Mouse (Mus musculus) hindbrain, embryonic 16.5 days (tissue): ENCODE measurements around the gene Oxct1. TPM values are rescaled to one million over a fixed set of nuclear protein-coding genes. Genes with fewer than 3 reads are reported as not detected.

Experiments
- ATAC-seq: fragments of 200-750 bp; cut with Nextera tagmentation; 2 replicates; pipeline ENCODE4 v1.8.0; 2017; ENCODE audit warnings: moderate TSS enrichment, moderate library complexity
- H3K27ac ChIP-seq: fragments of 300-500 bp; sonication (generic); 2 replicates; pipeline ENCODE4 v1.5.1; 2014; ENCODE audit warnings: low read depth, mild to moderate bottlenecking, control low read depth, low read length, moderate library complexity
- H3K27me3 ChIP-seq: fragments of 300-500 bp; sonication (generic); replicated peaks from 2 replicates; pipeline ENCODE4 v1.6.1; 2014; ENCODE audit warnings: low read length; ENCODE audit not compliant: control insufficient read depth, insufficient read depth
- H3K36me3 ChIP-seq: fragments of 300-500 bp; sonication (generic); 2 replicates; pipeline ENCODE4 v1.6.1; 2014; ENCODE audit warnings: mild to moderate bottlenecking, low read length, moderate library complexity, mixed read lengths; ENCODE audit not compliant: control insufficient read depth, insufficient read depth
- H3K4me1 ChIP-seq: fragments of 300-500 bp; sonication (generic); 2 replicates; pipeline ENCODE4 v1.6.1; 2014; ENCODE audit warnings: low read depth, low read length; ENCODE audit not compliant: control insufficient read depth, insufficient read depth
- H3K4me2 ChIP-seq: fragments of 300-500 bp; sonication (generic); 2 replicates; pipeline ENCODE4 v1.6.1; 2014; ENCODE audit warnings: mild to moderate bottlenecking, low read length, control low read depth, moderate library complexity
- H3K4me3 ChIP-seq: fragments of 300-500 bp; sonication (generic); 2 replicates; pipeline ENCODE4 v1.5.1; 2014; ENCODE audit warnings: mild to moderate bottlenecking, low read length, control low read depth, moderate library complexity
- H3K9ac ChIP-seq: fragments of 300-500 bp; sonication (generic); 2 replicates; pipeline ENCODE4 v1.6.1; 2014; ENCODE audit warnings: low read depth, mild to moderate bottlenecking, control low read depth, low read length, moderate library complexity
- H3K9me3 ChIP-seq: fragments of 300-500 bp; sonication (generic); 2 replicates; pipeline ENCODE4 v1.6.1; 2014; ENCODE audit warnings: mild to moderate bottlenecking, low read length, moderate library complexity; ENCODE audit not compliant: control insufficient read depth
- WGBS: fragments of 180-500 bp; shearing (Covaris S2); extraction: QIAGEN DNeasy Blood & Tissue Kit; methylation state at CpG from one replicate; pipeline ENCODE4 v1.1.7; 2014; 5-methylcytosine and 5-hydroxymethylcytosine counted together
- polyA plus RNA-seq: library from polyadenylated mRNA; unstranded; fragments of >200 nt; fragmentation: Nextera tagmentation; extraction: Ambion mirVana; gene quantifications from 2 replicates; pipeline ENCODE4 v1.2.1, GENCODE M21; 2015

Oxct1 gene
- polyA plus RNA-seq, 1 experiment from 2014 or later = 495 TPM

- H3K9me3 ChIP-seq = no peaks in the 10 kb centered on the region
- H3K27me3 ChIP-seq = no peaks in the 10 kb centered on the region
- peaks cover 3% of the 10 kb centered on the region for H3K36me3 ChIP-seq
- H3K9ac ChIP-seq = no peak overlapping the region
- ATAC-seq = 0 out of 2 replicates have a peak, but pooled peaks have one; percentile 20
- H3K4me1 ChIP-seq = no peaks in the 10 kb centered on the region
- no peak overlapping the region for H3K4me3 ChIP-seq
- no peak overlapping the region for H3K4me2 ChIP-seq
- WGBS = 17% methylated on average over 1 of the region's 1 CpGs
- H3K27ac ChIP-seq = no peak overlapping the region
Observed at GRCm38 (mm10) chr15:4138524-4138923, 112.3 kb downstream of the Oxct1 start.

- no peak for ATAC-seq
- H3K27me3 ChIP-seq = no peaks in the 10 kb centered on the region
- H3K36me3 ChIP-seq = peaks cover 3% of the 10 kb centered on the region
- H3K4me3 ChIP-seq = no peak overlapping the region
- no peak overlapping the region for H3K4me2 ChIP-seq
- no peaks in the 10 kb centered on the region for H3K4me1 ChIP-seq
- H3K9me3 ChIP-seq = no peaks in the 10 kb centered on the region
- 90% methylated on average over 12 of the region's 12 CpGs for WGBS
- H3K9ac ChIP-seq = no peak overlapping the region
- H3K27ac ChIP-seq = no peak overlapping the region
Observed at GRCm38 (mm10) chr15:4139516-4139915, 113.3 kb downstream of the Oxct1 start.

GRCm38 (mm10) chr15:4145352-4145751 lies 119.2 kb downstream of the Oxct1 start:
- H3K9ac ChIP-seq = no peak overlapping the region
- H3K4me2 ChIP-seq = no peak overlapping the region
- H3K4me1 ChIP-seq = no peaks in the 10 kb centered on the region
- no peaks in the 10 kb centered on the region for H3K9me3 ChIP-seq
- 87% methylated on average over 5 of the region's 5 CpGs for WGBS
- H3K36me3 ChIP-seq = peaks cover 6% of the 10 kb centered on the region
- no peaks in the 10 kb centered on the region for H3K27me3 ChIP-seq
- H3K4me3 ChIP-seq = no peak overlapping the region
- ATAC-seq = no peak
- H3K27ac ChIP-seq = no peak overlapping the region

- no peak overlapping the region for H3K4me2 ChIP-seq
- 84% methylated on average over 2 of the region's 2 CpGs for WGBS
- H3K4me1 ChIP-seq = no peaks in the 10 kb centered on the region
- H3K4me3 ChIP-seq = no peak overlapping the region
- no peaks in the 10 kb centered on the region for H3K9me3 ChIP-seq
- H3K36me3 ChIP-seq = peaks cover 6% of the 10 kb centered on the region
- H3K9ac ChIP-seq = no peak overlapping the region
- ATAC-seq = no peak
- no peak overlapping the region for H3K27ac ChIP-seq
- no peaks in the 10 kb centered on the region for H3K27me3 ChIP-seq
Observed at GRCm38 (mm10) chr15:4147700-4148099, 121.5 kb downstream of the Oxct1 start.

GRCm38 (mm10) chr15:4148649-4149389 lies 122.6 kb downstream of the Oxct1 start:
- Histone ChIP-seq H3K36me3 (peaks cover 6% of the 10 kb centered on the region), H3K9me3 (no peaks in the 10 kb centered on the region), H3K27me3 (no peaks in the 10 kb centered on the region), H3K9ac (no peak overlapping the region), H3K27ac (no peak overlapping the region), H3K4me3 (no peak overlapping the region), H3K4me1 (no peaks in the 10 kb centered on the region), H3K4me2 (no peak overlapping the region)
- no peak; the same call in 1 of the 2 replicates for ATAC-seq
- WGBS = 82% methylated on average over 8 of the region's 8 CpGs

- H3K27me3 ChIP-seq = no peaks in the 10 kb centered on the region
- H3K27ac ChIP-seq = no peak overlapping the region
- H3K4me1 ChIP-seq = no peaks in the 10 kb centered on the region
- no peak overlapping the region for H3K4me3 ChIP-seq
- peaks cover 14% of the 10 kb centered on the region for H3K36me3 ChIP-seq
- WGBS = 95% methylated on average over 4 of the region's 4 CpGs
- no peak for ATAC-seq
- no peak overlapping the region for H3K9ac ChIP-seq
- H3K9me3 ChIP-seq = no peaks in the 10 kb centered on the region
- no peak overlapping the region for H3K4me2 ChIP-seq
Observed at GRCm38 (mm10) chr15:4154646-4155045, 128.5 kb downstream of the Oxct1 start.

GRCm38 (mm10) chr15:4167946-4168345 lies 141.8 kb downstream of the Oxct1 start:
- Histone ChIP-seq H3K36me3 (no peaks in the 10 kb centered on the region), H3K9ac (no peak overlapping the region), H3K4me2 (no peak overlapping the region), H3K4me3 (no peak overlapping the region), H3K27ac (no peak overlapping the region), H3K4me1 (no peaks in the 10 kb centered on the region), H3K9me3 (no peaks in the 10 kb centered on the region; the same call in 1 of the 2 replicates), H3K27me3 (no peaks in the 10 kb centered on the region)
- no peak for ATAC-seq
- WGBS = 91% methylated on average over 2 of the region's 2 CpGs

- no peaks in the 10 kb centered on the region for H3K4me1 ChIP-seq
- no peak overlapping the region for H3K9ac ChIP-seq
- no peaks in the 10 kb centered on the region for H3K27me3 ChIP-seq
- no peaks in the 10 kb centered on the region for H3K36me3 ChIP-seq
- no peak for ATAC-seq
- H3K4me3 ChIP-seq = no peak overlapping the region
- no peak overlapping the region for H3K4me2 ChIP-seq
- peaks cover 3% of the 10 kb centered on the region for H3K9me3 ChIP-seq
- no peak overlapping the region for H3K27ac ChIP-seq
- 54% methylated on average over 2 of the region's 2 CpGs for WGBS
Observed at GRCm38 (mm10) chr15:4171600-4171999, 145.4 kb downstream of the Oxct1 start.

GRCm38 (mm10) chr15:4197913-4198312 lies 171.7 kb downstream of the Oxct1 start:
- Histone ChIP-seq H3K36me3 (no peaks in the 10 kb centered on the region), H3K4me1 (no peaks in the 10 kb centered on the region), H3K9me3 (no peaks in the 10 kb centered on the region), H3K27ac (no peak overlapping the region), H3K9ac (no peak overlapping the region), H3K4me2 (no peak overlapping the region), H3K27me3 (no peaks in the 10 kb centered on the region), H3K4me3 (no peak overlapping the region)
- no peak for ATAC-seq
